Mouse (Mus musculus) lung, embryonic 14.5 days (tissue): ENCODE data around the gene Clstn3. TPM values are rescaled to one million over a fixed set of nuclear protein-coding genes. Genes with fewer than 3 reads are reported as not detected.
A peak's percentile ranks its signal among the peaks of the same experiment; 100 is the strongest.

Experiments used
- ATAC-seq: fragments of 200-750 bp; cut with Nextera tagmentation; 2 replicates; pipeline ENCODE4 v1.8.0; 2017; ENCODE audit warnings: mild to moderate bottlenecking, moderate TSS enrichment, moderate library complexity; ENCODE audit not compliant: insufficient read depth
- DNase-seq: peaks from one replicate; pipeline ENCODE4 v3.0.0-alpha.2; 2015
- H3K27ac ChIP-seq: fragments of 300-500 bp; sonication (generic); 2 replicates; pipeline ENCODE4 v1.5.1; 2014; ENCODE audit warnings: low read depth, mild to moderate bottlenecking, moderate library complexity
- H3K27me3 ChIP-seq: fragments of 300-500 bp; sonication (generic); 2 replicates; pipeline ENCODE4 v1.6.1; 2014; ENCODE audit warnings: low read length, control low read depth; ENCODE audit not compliant: insufficient read depth
- H3K36me3 ChIP-seq: fragments of 300-500 bp; sonication (generic); 2 replicates; pipeline ENCODE4 v1.6.1; 2014; ENCODE audit warnings: control low read depth; ENCODE audit not compliant: insufficient read depth
- H3K4me1 ChIP-seq: fragments of 300-500 bp; sonication (generic); 2 replicates; pipeline ENCODE4 v1.6.1; 2014; ENCODE audit warnings: antibody characterized with exemption, control low read depth; ENCODE audit not compliant: insufficient read depth
- H3K4me2 ChIP-seq: fragments of 300-500 bp; sonication (generic); 2 replicates; pipeline ENCODE4 v1.6.1; 2014; ENCODE audit warnings: mild to moderate bottlenecking
- H3K4me3 ChIP-seq: fragments of 300-500 bp; sonication (generic); 2 replicates; pipeline ENCODE4 v1.5.1; 2014; ENCODE audit warnings: low read depth, low read length
- H3K9ac ChIP-seq: fragments of 300-500 bp; sonication (generic); 2 replicates; pipeline ENCODE4 v1.6.1; 2014
- H3K9me3 ChIP-seq: fragments of 300-500 bp; sonication (generic); 2 replicates; pipeline ENCODE4 v1.6.1; 2016; ENCODE audit warnings: low read depth, low read length, control low read depth
- CTCF ChIP-seq: IDR thresholded peaks from 2 replicates; pipeline ENCODE4 v1.5.1; 2016; ENCODE audit warnings: antibody characterized with exemption, low read depth
- WGBS: fragments of 180-500 bp; shearing (Covaris S2); extraction: QIAGEN DNeasy Blood & Tissue Kit; methylation state at CpG from one replicate; pipeline ENCODE4 v1.1.7; 2014; 5-methylcytosine and 5-hydroxymethylcytosine counted together
- polyA plus RNA-seq: library from polyadenylated mRNA; unstranded; fragments of >200 nt; fragmentation: Nextera tagmentation; extraction: Ambion mirVana; gene quantifications from 2 replicates; pipeline ENCODE4 v1.2.1, GENCODE M21; 2014

Gene Clstn3
- polyA plus RNA-seq, 1 experiment from 2014 or later = 1.9 TPM

DNA sequence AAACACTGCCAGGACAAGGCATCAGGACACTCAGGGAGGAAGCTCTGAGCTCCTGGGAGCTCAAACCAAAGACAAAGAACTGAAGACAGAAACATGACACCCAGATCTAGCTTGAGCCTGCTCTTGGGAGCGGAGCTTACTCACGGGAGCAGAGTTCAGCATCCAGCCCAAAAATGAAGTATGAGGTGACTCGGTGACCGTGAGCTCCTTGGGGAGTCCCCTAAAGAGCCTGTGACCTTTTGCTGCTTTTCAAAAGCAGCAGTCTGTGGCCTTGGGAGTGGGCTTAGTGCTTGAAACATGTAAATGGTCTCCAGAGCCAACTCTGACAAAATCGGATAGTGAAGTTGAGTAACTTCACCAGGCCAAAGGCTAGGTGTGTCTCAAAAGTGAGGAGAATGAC, 29.4 kb downstream of the Clstn3 start:
- no peak for ATAC-seq
- Histone ChIP-seq H3K4me2 (no peak overlapping the region), H3K9ac (no peak overlapping the region), H3K9me3 (no peaks in the 10 kb centered on the region), H3K27ac (no peak overlapping the region), H3K27me3 (no peaks in the 10 kb centered on the region), H3K36me3 (no peaks in the 10 kb centered on the region), H3K4me3 (no peak overlapping the region), H3K4me1 (no peaks in the 10 kb centered on the region)
- no peak for TF ChIP-seq CTCF
- no peak for DNase-seq
- WGBS = 50% methylated on average over 5 of the region's 5 CpGs

GRCm38 (mm10) chr6:124433688-124434324, 30.8 kb downstream of the Clstn3 start:
- TF ChIP-seq CTCF = no peak
- ATAC-seq = no peak
- no peaks in the 10 kb centered on the region for H3K9me3 ChIP-seq

GRCm38 (mm10) chr6:124430784-124431495, 33.7 kb downstream of the Clstn3 start:
- Histone ChIP-seq H3K9ac (no peak overlapping the region), H3K36me3 (no peaks in the 10 kb centered on the region), H3K4me1 (0 out of 2 replicates have a peak, but pooled peaks cover 5% of the 10 kb centered on the region), H3K4me3 (no peak overlapping the region), H3K9me3 (no peaks in the 10 kb centered on the region), H3K4me2 (no peak overlapping the region), H3K27ac (no peak overlapping the region), H3K27me3 (no peaks in the 10 kb centered on the region)
- WGBS = 51% methylated on average over 8 of the region's 8 CpGs
- no peak for ATAC-seq
- no peak for DNase-seq
- no peak for TF ChIP-seq CTCF

More at GRCm38 (mm10) chr6:124433688-124434324, 30.8 kb downstream of the Clstn3 start:
- H3K4me1 ChIP-seq = no peaks in the 10 kb centered on the region
- H3K4me2 ChIP-seq = no peak overlapping the region
- no peak overlapping the region for H3K9ac ChIP-seq
- no peaks in the 10 kb centered on the region for H3K36me3 ChIP-seq
- H3K4me3 ChIP-seq = no peak overlapping the region
- H3K27ac ChIP-seq = no peak overlapping the region
- H3K27me3 ChIP-seq = no peaks in the 10 kb centered on the region
- WGBS = 89% methylated on average over 8 of the region's 8 CpGs
- no peak for DNase-seq

GRCm38 (mm10) chr6:124430379-124430778, 34.2 kb downstream of the Clstn3 start:
- DNase-seq (no peak), ATAC-seq (no peak)
- Histone ChIP-seq H3K9me3 (no peaks in the 10 kb centered on the region), H3K4me3 (no peak overlapping the region), H3K36me3 (no peaks in the 10 kb centered on the region), H3K4me2 (no peak overlapping the region), H3K27me3 (no peaks in the 10 kb centered on the region), H3K4me1 (0 out of 2 replicates have a peak, but pooled peaks cover 5% of the 10 kb centered on the region), H3K9ac (no peak overlapping the region), H3K27ac (no peak overlapping the region)
- WGBS = 67% methylated on average over 3 of the region's 3 CpGs
- no peak for TF ChIP-seq CTCF

DNA sequence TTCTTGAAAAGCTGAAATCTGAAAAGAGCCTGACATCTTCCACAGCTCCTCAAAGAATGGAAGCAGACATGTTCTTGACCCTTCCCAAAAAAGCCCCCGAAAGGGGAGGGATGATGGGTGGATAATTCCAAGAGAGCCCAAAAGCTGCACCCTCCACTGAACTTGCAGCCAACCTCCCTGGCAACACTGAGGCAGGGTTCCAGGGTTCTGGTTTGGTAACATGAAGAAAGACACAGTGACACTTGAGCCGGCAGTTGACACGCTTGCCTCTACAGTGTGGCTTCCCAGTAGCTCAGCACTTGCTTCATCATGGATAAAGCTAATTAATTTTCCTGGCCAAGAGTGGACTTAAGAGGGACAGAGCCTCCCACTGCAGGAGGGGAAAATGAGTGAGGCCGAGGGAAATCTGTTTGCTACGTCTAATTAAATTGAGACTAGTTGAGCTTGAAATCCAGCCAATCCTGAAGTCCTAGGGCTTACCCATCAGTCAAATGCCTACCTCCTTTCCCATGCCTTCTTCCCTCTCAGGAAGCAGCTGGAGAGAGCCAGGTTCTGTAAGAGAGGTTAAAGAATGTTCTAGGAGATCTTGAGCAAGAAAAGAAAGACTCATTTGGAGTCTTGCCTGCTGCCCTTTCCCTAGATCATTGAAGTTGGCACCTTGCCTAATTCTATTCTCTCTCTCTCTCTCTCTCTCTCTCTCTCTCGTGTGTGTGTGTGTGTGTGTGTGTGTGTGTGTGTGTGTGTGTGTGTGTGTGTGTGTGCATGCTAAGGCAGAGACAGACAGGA, 36.6 kb downstream of the Clstn3 start:
- 0 out of 2 replicates have a peak, but pooled peaks cover 5% of the 10 kb centered on the region for H3K4me1 ChIP-seq
- H3K9ac ChIP-seq = no peak overlapping the region
- no peak overlapping the region for H3K27ac ChIP-seq
- no peak overlapping the region for H3K4me3 ChIP-seq
- no peaks in the 10 kb centered on the region for H3K36me3 ChIP-seq
- WGBS = 44% methylated on average over 6 of the region's 6 CpGs
- DNase-seq (peak; percentile 34), ATAC-seq (no peak)
- no peaks in the 10 kb centered on the region for H3K9me3 ChIP-seq
- H3K4me2 ChIP-seq = no peak overlapping the region
- H3K27me3 ChIP-seq = no peaks in the 10 kb centered on the region
- TF ChIP-seq CTCF = no peak

GRCm38 (mm10) chr6:124427289-124427688, 37.3 kb downstream of the Clstn3 start:
- no peak overlapping the region for H3K9ac ChIP-seq
- H3K4me2 ChIP-seq = no peak overlapping the region
- no peaks in the 10 kb centered on the region for H3K27me3 ChIP-seq
- no peaks in the 10 kb centered on the region for H3K36me3 ChIP-seq
- no peak overlapping the region for H3K27ac ChIP-seq
- TF ChIP-seq CTCF = no peak
- ATAC-seq (no peak), DNase-seq (no peak)
- no peaks in the 10 kb centered on the region for H3K9me3 ChIP-seq
- WGBS = 70% methylated on average over 7 of the region's 7 CpGs
- H3K4me3 ChIP-seq = no peak overlapping the region
- 0 out of 2 replicates have a peak, but pooled peaks cover 5% of the 10 kb centered on the region for H3K4me1 ChIP-seq

DNA sequence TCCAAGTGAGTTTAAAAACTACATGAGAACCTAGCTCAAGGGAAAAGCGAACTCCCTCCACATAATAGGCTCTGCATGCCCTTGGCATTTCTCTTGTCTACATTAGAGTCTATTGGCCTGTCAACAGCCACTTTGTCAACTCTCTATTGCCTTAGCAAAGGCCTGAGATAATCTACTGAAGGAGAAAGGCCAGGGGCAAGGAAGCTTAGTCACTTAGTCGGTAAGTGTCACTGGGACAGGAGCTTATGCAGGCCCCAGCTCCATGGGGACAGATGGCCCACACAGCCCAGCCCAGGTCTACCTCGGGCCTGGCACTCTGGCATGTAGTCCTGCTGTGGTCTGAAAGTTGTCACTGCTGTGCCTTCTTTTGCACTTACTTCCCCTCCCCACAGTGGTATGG, 38.0 kb downstream of the Clstn3 start:
- 32% methylated on average over 3 of the region's 3 CpGs for WGBS
- Histone ChIP-seq H3K4me3 (no peak overlapping the region), H3K27ac (no peak overlapping the region), H3K9ac (no peak overlapping the region), H3K27me3 (no peaks in the 10 kb centered on the region), H3K4me1 (0 out of 2 replicates have a peak, but pooled peaks cover 5% of the 10 kb centered on the region), H3K36me3 (no peaks in the 10 kb centered on the region), H3K4me2 (no peak overlapping the region), H3K9me3 (no peaks in the 10 kb centered on the region)
- TF ChIP-seq CTCF = no peak
- ATAC-seq (no peak), DNase-seq (peak; percentile 39)
